Mouse (Mus musculus): Measurements from ENCODE around the gene Opn5. TPM values are rescaled to one million over a fixed set of nuclear protein-coding genes. Genes with fewer than 3 reads are reported as not detected.

Opn5 gene
- polyA plus RNA-seq, 1 experiment, result not detected

DNA sequence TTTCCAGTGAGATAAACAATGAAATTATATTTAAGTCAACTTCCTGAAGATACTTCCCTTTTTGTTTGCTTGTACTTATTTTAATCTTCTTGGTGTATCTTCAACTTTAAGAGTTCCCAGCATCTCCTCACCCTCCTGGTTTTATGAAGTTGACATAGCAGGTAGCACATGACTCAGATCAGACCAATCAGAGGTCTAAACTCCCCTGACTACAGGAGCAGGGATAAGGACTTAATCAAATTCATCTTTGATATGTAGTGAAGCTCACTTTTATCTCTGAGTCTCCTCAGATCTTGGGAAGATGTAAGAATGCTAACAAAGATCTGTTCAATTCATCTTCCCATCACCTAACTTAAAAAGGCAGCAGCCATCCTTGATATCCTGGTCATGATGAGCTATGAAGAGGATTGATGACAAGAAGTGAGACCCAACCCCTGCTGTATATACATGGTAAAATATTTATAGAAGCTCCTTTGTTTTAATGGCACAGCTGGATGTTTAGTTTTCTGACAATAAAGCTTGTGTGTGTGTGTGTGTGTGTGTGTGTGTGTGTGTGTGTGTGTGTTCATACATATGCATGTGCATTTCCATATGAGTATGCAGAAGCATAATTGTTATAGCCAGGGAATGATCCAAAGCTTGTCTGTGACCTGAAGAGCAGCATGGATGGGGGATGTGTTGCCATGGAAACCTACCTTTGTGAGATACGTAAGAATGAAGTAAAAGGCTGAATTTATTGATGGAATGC lies 28.7 kb downstream of the Opn5 start:
- no peak overlapping the region for H3K4me3 ChIP-seq (replicated peaks)
- H3K9me3 ChIP-seq, result no peaks in the 10 kb centered on the region
- no peaks in the 10 kb centered on the region for H3K27me3 ChIP-seq (replicated peaks)
- TF ChIP-seq GATA1 (IDR thresholded peaks at IDR 0.05; ENCODE audit: borderline replicate concordance, low read length), result no peak
- no peak for TF ChIP-seq FLI1 (IDR thresholded peaks at IDR 0.05; ENCODE audit: low read length)
- no peaks in the 10 kb centered on the region for H3K36me3 ChIP-seq (replicated peaks; ENCODE audit: low read length)
- H3K4me1 ChIP-seq, result no peaks in the 10 kb centered on the region

DNA sequence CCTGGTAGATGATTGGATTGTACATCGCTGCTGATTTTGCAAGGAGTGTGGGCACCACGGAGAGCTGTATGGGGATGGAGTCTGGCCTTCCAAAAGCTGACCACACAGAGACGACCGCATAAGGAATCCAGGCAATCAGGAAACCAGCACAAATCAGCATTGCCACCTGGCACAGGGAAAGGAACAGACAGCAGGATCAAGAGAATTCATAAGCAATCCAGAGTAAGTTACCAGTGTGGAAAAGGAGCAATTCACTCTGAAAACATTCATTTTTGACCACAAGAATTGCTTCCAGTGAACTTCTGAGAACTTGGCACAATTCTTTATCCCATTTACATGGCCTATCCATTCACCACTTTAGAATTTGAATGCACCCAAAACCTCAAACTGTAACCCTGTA lies 30.6 kb downstream of the Opn5 start:
- no peaks in the 10 kb centered on the region for H3K4me1 ChIP-seq
- H3K4me3 ChIP-seq (replicated peaks), result no peak overlapping the region
- TF ChIP-seq GATA1 (IDR thresholded peaks at IDR 0.05; ENCODE audit: borderline replicate concordance, low read length), result no peak
- no peak for TF ChIP-seq FLI1 (IDR thresholded peaks at IDR 0.05; ENCODE audit: low read length)
- no peaks in the 10 kb centered on the region for H3K27me3 ChIP-seq (replicated peaks)
- H3K9me3 ChIP-seq, result no peaks in the 10 kb centered on the region
- no peaks in the 10 kb centered on the region for H3K36me3 ChIP-seq (replicated peaks; ENCODE audit: low read length)

DNA sequence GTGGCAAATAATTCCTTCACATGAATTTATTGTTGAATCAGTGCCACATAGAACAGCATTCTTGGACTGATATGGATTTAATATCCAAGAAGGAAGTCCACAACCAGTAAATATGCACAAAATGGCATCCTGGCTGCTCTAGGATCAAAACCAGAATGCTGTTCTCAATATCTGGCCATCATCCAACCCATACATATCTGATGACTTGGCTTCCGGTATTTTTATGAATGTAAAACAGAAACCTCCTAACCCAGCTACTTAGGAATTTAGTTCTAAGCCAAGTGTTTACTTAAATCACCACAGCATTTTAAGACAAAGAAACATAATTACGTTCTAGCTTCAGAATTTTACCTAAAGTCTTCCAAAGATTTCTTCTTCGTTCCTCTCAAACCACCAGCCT lies 31.0 kb downstream of the Opn5 start:
- H3K36me3 ChIP-seq (replicated peaks; ENCODE audit: low read length), result no peaks in the 10 kb centered on the region
- no peaks in the 10 kb centered on the region for H3K27me3 ChIP-seq (replicated peaks)
- TF ChIP-seq GATA1 (IDR thresholded peaks at IDR 0.05; ENCODE audit: borderline replicate concordance, low read length), result no peak
- TF ChIP-seq FLI1 (IDR thresholded peaks at IDR 0.05; ENCODE audit: low read length), result no peak
- no peak overlapping the region for H3K4me3 ChIP-seq (replicated peaks)
- H3K9me3 ChIP-seq, result no peaks in the 10 kb centered on the region
- H3K4me1 ChIP-seq, result no peaks in the 10 kb centered on the region

DNA sequence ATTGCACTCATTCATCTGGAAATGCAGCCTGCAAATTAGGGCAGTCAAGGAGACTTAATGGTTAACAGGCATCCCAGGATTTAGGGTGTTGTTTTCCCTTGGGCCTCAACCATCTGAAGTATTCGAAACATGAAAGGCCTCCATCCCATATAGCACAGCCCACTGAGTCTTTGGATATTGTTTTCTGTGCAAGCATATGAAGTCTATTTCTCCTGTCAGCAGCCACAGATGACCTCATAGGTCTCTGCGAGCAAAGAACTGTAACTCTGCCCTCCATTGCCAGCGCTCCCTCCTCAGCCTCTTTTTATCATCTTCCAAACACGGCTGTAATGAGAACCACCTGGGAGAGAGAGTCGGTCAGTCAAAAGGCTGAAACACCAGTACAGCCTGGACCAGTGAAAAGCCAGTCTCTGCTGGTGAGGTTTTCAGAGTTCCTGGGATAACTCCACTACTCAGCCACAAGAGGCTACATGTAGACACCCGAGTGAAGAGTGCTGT lies 34.5 kb downstream of the Opn5 start:
- no peak for TF ChIP-seq GATA1 (IDR thresholded peaks at IDR 0.05; ENCODE audit: borderline replicate concordance, low read length)
- TF ChIP-seq FLI1 (IDR thresholded peaks at IDR 0.05; ENCODE audit: low read length), result no peak
- Histone ChIP-seq H3K4me3 (replicated peaks) (no peak overlapping the region), H3K27me3 (replicated peaks) (no peaks in the 10 kb centered on the region), H3K9me3 (no peaks in the 10 kb centered on the region), H3K36me3 (replicated peaks; ENCODE audit: low read length) (no peaks in the 10 kb centered on the region), H3K4me1 (no peaks in the 10 kb centered on the region)

DNA sequence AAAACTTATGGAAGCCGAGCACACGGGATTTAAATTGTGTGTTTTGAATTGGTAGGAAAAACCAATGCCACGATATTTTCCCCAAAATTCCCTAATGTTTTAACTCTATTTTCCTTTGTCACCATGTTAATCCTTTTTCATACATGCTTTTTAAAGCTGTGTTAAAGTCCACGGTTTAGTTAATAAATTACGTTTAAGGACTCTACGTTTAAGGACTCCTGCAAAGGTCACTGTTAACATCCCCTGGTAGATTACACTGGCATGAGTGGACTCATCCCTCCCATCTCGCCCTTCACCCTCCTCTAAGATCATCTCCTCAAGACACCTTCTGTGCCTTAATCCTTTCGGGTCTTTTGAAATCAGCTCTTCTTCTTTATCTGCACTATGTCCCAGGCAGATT lies 37.4 kb downstream of the Opn5 start:
- Histone ChIP-seq H3K4me1 (no peaks in the 10 kb centered on the region), H3K4me3 (replicated peaks) (no peak overlapping the region), H3K27me3 (replicated peaks) (no peaks in the 10 kb centered on the region), H3K9me3 (no peaks in the 10 kb centered on the region), H3K36me3 (replicated peaks; ENCODE audit: low read length) (no peaks in the 10 kb centered on the region)
- no peak for TF ChIP-seq GATA1 (IDR thresholded peaks at IDR 0.05; ENCODE audit: borderline replicate concordance, low read length)
- TF ChIP-seq FLI1 (IDR thresholded peaks at IDR 0.05; ENCODE audit: low read length), result no peak

DNA sequence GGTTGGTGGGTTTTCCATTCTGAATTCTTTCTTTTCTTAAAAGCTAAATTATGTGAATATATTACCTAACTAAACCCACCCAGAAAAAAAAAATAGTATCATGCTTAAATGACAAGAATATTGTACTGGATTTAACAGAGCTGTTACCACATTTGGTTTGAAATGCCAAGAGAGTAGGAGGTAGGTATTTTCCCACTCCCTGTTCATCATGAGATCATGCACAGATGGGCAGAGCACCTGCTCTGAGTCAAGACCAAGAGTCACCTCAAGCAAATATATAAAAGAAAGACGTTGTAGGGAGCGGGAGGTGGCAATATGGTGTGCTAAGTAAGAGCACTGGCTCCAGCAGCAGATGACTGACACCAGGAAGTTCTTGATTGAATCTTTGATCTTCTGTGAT lies 61.6 kb downstream of the Opn5 start:
- Histone ChIP-seq H3K27me3 (replicated peaks) (no peaks in the 10 kb centered on the region), H3K4me3 (replicated peaks) (no peak overlapping the region), H3K9me3 (no peaks in the 10 kb centered on the region; the same call in 1 of the 2 replicates), H3K36me3 (replicated peaks; ENCODE audit: low read length) (no peaks in the 10 kb centered on the region), H3K4me1 (no peaks in the 10 kb centered on the region)
- TF ChIP-seq FLI1 (IDR thresholded peaks at IDR 0.05; ENCODE audit: low read length), result no peak
- no peak for TF ChIP-seq GATA1 (IDR thresholded peaks at IDR 0.05; ENCODE audit: borderline replicate concordance, low read length)

DNA sequence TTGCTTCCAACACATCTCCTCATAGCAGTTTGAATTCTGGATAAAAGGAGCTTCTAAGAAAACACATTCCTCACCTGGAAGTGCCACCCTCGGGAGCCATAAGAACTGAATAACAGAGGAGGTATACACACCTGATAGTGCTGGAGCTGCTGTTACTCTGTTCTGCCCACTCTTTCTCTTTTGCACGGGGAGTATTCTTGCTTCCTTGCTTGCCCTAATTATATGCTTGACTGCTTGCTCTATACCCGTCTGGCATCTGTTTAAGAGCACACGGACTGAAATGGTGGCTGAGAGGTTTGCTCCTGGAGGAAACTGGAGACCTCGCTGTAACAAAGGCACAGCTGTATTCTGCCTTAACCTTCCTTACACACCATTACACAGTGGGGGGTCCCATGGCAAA lies 81.0 kb downstream of the Opn5 start:
- Histone ChIP-seq H3K4me3 (replicated peaks) (no peak overlapping the region), H3K27me3 (replicated peaks) (no peaks in the 10 kb centered on the region), H3K36me3 (replicated peaks; ENCODE audit: low read length) (no peaks in the 10 kb centered on the region), H3K4me1 (no peaks in the 10 kb centered on the region), H3K9me3 (peaks cover 18% of the 10 kb centered on the region; the same call in 1 of the 2 replicates)
- TF ChIP-seq GATA1 (IDR thresholded peaks at IDR 0.05; ENCODE audit: borderline replicate concordance, low read length), result no peak
- TF ChIP-seq FLI1 (IDR thresholded peaks at IDR 0.05; ENCODE audit: low read length), result no peak

DNA sequence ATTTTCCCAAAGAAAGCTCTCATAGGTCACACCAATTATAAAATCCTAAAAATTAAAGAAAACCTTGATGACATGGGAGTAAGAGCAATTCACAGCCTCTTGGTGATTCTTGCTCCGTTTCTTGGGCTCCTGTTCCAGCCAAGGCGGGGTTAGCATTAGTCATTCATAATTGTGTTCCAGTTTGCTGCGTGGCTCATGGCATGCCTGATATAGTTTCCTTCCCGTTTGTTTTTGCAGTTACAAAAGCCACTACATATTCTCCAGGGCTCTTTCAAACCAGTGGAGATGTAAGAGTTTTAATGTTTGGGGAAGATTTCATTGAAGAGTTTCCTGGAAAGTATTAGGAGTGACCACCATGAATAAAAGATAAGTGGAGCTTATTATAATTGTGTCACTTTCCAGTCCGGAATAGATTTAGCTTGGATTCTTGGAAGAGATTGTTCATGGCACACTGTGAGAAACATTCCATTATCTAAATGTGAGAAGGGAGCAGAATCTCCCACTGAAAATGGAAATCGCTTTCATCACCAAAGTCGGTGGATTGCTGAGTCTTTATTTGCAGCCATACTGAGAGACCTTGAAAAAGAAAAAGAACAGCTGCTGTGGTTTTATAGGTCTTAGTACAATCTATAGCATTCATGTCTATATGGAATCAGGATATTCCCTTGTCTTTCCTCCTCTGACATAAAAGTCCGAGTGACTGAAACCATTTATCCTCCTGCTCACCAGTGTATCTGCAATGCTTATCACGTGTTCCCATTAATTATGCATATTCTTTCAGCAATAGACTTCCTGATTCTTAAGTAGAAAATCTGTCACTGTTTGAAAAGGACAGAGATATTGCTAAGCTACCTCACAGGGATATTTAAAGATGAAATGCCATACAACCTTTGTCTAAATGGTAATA lies 101.6 kb downstream of the Opn5 start:
- no peaks in the 10 kb centered on the region for H3K36me3 ChIP-seq (replicated peaks; ENCODE audit: low read length)
- H3K9me3 ChIP-seq, result no peaks in the 10 kb centered on the region
- H3K4me1 ChIP-seq, result no peaks in the 10 kb centered on the region
- H3K27me3 ChIP-seq (replicated peaks), result no peaks in the 10 kb centered on the region
- no peak for TF ChIP-seq GATA1 (IDR thresholded peaks at IDR 0.05; ENCODE audit: borderline replicate concordance, low read length)
- TF ChIP-seq FLI1 (IDR thresholded peaks at IDR 0.05; ENCODE audit: low read length), result no peak
- no peak overlapping the region for H3K4me3 ChIP-seq (replicated peaks)

Other genes starting within 250 kb of the Opn5 start
- not detected in 2 replicates for gene Adgrf4, start 80.9 kb upstream of the Opn5 start, polyA plus RNA-seq (2012; ENCODE audit: insufficient read depth, low replicate concordance)
- not detected in 2 replicates for gene Adgrf2, start 130.8 kb upstream of the Opn5 start, polyA plus RNA-seq (2012; ENCODE audit: insufficient read depth, low replicate concordance)